Mouse (Mus musculus): Measurements from ENCODE around the gene Scaper. TPM values are rescaled to one million over a fixed set of nuclear protein-coding genes. Genes with fewer than 3 reads are reported as not detected.

The Scaper gene
- total and polyA plus RNA-seq, 2 experiments from 2014 or later: 6.5 to 8.9 TPM

GRCm38 (mm10) chr9:55932482-55932881, 5.4 kb downstream of the Scaper start:
- ATAC-seq (ENCODE audit: insufficient read depth, low read depth): no peak
- no peaks in the 10 kb centered on the region for H3K9me3 ChIP-seq (replicated peaks; ENCODE audit: control insufficient read depth, low read length)
- no peak for DNase-seq (ENCODE audit: low spot score)
- no peak overlapping the region for H3K4me2 ChIP-seq (ENCODE audit: low read depth, low read length)
- no peak overlapping the region for H3K4me3 ChIP-seq (ENCODE audit: low read depth, low read length)
- no peaks in the 10 kb centered on the region for H3K36me3 ChIP-seq (replicated peaks; ENCODE audit: control insufficient read depth, insufficient read depth, low read length)
- H3K27ac ChIP-seq (ENCODE audit: low read depth): no peak overlapping the region
- no peak overlapping the region for H3K9ac ChIP-seq (replicated peaks; ENCODE audit: low read depth, low read length)
- no peak for TF ChIP-seq CTCF (IDR thresholded peaks at IDR 0.05; ENCODE audit: low read depth)
- TF ChIP-seq EP300 (IDR thresholded peaks at IDR 0.05; ENCODE audit: low read depth): no peak
- no peaks in the 10 kb centered on the region for H3K4me1 ChIP-seq (ENCODE audit: control insufficient read depth, insufficient read depth)
- H3K27me3 ChIP-seq (ENCODE audit: control insufficient read depth, insufficient read depth, low read length): no peaks in the 10 kb centered on the region
- 48% methylated on average over 1 of the region's 1 CpGs for WGBS

- peak; percentile 54 for TF ChIP-seq CTCF (IDR thresholded peaks at IDR 0.05; ENCODE audit: low read depth)
- TF ChIP-seq EP300 (IDR thresholded peaks at IDR 0.05; ENCODE audit: low read depth): no peak
- Histone ChIP-seq H3K27ac (ENCODE audit: low read depth) (no peak overlapping the region), H3K9ac (replicated peaks; ENCODE audit: low read depth, low read length) (no peak overlapping the region), H3K9me3 (replicated peaks; ENCODE audit: control insufficient read depth, low read length) (no peaks in the 10 kb centered on the region), H3K36me3 (replicated peaks; ENCODE audit: control insufficient read depth, insufficient read depth, low read length) (no peaks in the 10 kb centered on the region), H3K27me3 (ENCODE audit: control insufficient read depth, insufficient read depth, low read length) (no peaks in the 10 kb centered on the region), H3K4me1 (ENCODE audit: control insufficient read depth, insufficient read depth) (no peaks in the 10 kb centered on the region), H3K4me2 (ENCODE audit: low read depth, low read length) (no peak overlapping the region), H3K4me3 (ENCODE audit: low read depth, low read length) (no peak overlapping the region)
- WGBS: 64% methylated on average over 3 of the region's 3 CpGs
- ATAC-seq (ENCODE audit: insufficient read depth, low read depth) (no peak), DNase-seq (ENCODE audit: low spot score) (peak; percentile 39)
Measured at GRCm38 (mm10) chr9:55918579-55918978, 19.3 kb downstream of the Scaper start.

DNA sequence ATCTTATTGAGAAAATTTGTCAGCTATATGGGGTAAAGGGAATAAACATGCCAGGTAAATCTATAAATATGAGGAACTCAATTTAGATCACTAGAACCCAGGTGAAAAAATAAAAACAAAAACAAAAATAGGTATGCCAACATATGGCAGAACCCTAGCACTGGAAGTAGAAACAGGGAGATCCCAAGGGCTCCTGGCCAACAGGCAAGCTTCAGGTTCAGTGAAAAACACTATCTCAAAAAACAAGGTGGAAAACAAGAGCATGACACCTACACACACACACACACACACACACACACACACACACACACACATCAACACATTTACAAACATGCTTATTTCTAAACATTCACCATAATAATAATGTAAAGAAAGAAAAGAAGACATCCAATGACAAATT, 21.2 kb downstream of the Scaper start:
- no peak overlapping the region for H3K4me2 ChIP-seq (ENCODE audit: low read depth, low read length)
- no peaks in the 10 kb centered on the region for H3K4me1 ChIP-seq (ENCODE audit: control insufficient read depth, insufficient read depth)
- no peaks in the 10 kb centered on the region for H3K36me3 ChIP-seq (replicated peaks; ENCODE audit: control insufficient read depth, insufficient read depth, low read length)
- no peak for ATAC-seq (ENCODE audit: insufficient read depth, low read depth)
- no peak for DNase-seq (ENCODE audit: low spot score)
- H3K9me3 ChIP-seq (replicated peaks; ENCODE audit: control insufficient read depth, low read length): no peaks in the 10 kb centered on the region
- no peak for TF ChIP-seq CTCF (IDR thresholded peaks at IDR 0.05; ENCODE audit: low read depth)
- H3K27ac ChIP-seq (ENCODE audit: low read depth): no peak overlapping the region
- no peaks in the 10 kb centered on the region for H3K27me3 ChIP-seq (ENCODE audit: control insufficient read depth, insufficient read depth, low read length)
- H3K4me3 ChIP-seq (ENCODE audit: low read depth, low read length): no peak overlapping the region
- no peak overlapping the region for H3K9ac ChIP-seq (replicated peaks; ENCODE audit: low read depth, low read length)

GRCm38 (mm10) chr9:55911481-55911880, 26.4 kb downstream of the Scaper start:
- Histone ChIP-seq H3K4me3 (ENCODE audit: low read depth, low read length) (no peak overlapping the region), H3K27me3 (ENCODE audit: control insufficient read depth, insufficient read depth, low read length) (no peaks in the 10 kb centered on the region), H3K9me3 (replicated peaks; ENCODE audit: control insufficient read depth, low read length) (no peaks in the 10 kb centered on the region), H3K36me3 (replicated peaks; ENCODE audit: control insufficient read depth, insufficient read depth, low read length) (0 out of 2 replicates have a peak, but pooled peaks cover 7% of the 10 kb centered on the region), H3K27ac (ENCODE audit: low read depth) (no peak overlapping the region), H3K4me2 (ENCODE audit: low read depth, low read length) (no peak overlapping the region), H3K9ac (replicated peaks; ENCODE audit: low read depth, low read length) (no peak overlapping the region), H3K4me1 (ENCODE audit: control insufficient read depth, insufficient read depth) (no peaks in the 10 kb centered on the region)
- no peak for DNase-seq (ENCODE audit: low spot score)
- TF ChIP-seq EP300 (IDR thresholded peaks at IDR 0.05; ENCODE audit: low read depth): no peak
- 96% methylated on average over 2 of the region's 2 CpGs for WGBS
- no peak for ATAC-seq (ENCODE audit: insufficient read depth, low read depth)

- no peaks in the 10 kb centered on the region for H3K4me1 ChIP-seq (ENCODE audit: control insufficient read depth, insufficient read depth)
- ATAC-seq (ENCODE audit: insufficient read depth, low read depth) (no peak), DNase-seq (ENCODE audit: low spot score) (no peak)
- H3K27ac ChIP-seq (ENCODE audit: low read depth): no peak overlapping the region
- no peak overlapping the region for H3K4me2 ChIP-seq (ENCODE audit: low read depth, low read length)
- H3K27me3 ChIP-seq (ENCODE audit: control insufficient read depth, insufficient read depth, low read length): no peaks in the 10 kb centered on the region
- 85% methylated on average over 2 of the region's 2 CpGs for WGBS
- H3K9ac ChIP-seq (replicated peaks; ENCODE audit: low read depth, low read length): no peak overlapping the region
- H3K4me3 ChIP-seq (ENCODE audit: low read depth, low read length): no peak overlapping the region
- H3K36me3 ChIP-seq (replicated peaks; ENCODE audit: control insufficient read depth, insufficient read depth, low read length): no peaks in the 10 kb centered on the region
- H3K9me3 ChIP-seq (replicated peaks; ENCODE audit: control insufficient read depth, low read length): no peaks in the 10 kb centered on the region
- no peak for TF ChIP-seq CTCF (IDR thresholded peaks at IDR 0.05; ENCODE audit: low read depth)
- no peak for TF ChIP-seq EP300 (IDR thresholded peaks at IDR 0.05; ENCODE audit: low read depth)
Measured at GRCm38 (mm10) chr9:55902964-55903363, 35.0 kb downstream of the Scaper start.

DNA sequence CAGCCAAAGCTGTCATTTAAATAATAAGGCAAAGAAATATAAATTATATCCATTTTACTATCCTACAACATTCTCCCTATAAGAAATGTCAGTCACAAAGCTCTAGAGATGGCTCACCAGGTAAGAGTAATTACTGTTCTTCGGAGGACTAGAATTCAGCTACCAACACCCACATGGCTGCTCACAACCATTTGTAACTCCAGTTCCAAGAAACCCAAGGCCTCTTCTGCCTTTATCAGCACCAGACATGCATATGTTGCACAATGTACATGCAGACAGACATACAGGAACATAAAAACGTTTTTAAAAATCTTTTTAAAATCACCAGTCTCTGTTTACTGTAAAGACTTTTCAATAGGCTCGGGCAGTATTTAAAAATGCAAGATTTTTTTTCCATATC, 36.3 kb downstream of the Scaper start:
- H3K9ac ChIP-seq (replicated peaks; ENCODE audit: low read depth, low read length): no peak overlapping the region
- no peaks in the 10 kb centered on the region for H3K9me3 ChIP-seq (replicated peaks; ENCODE audit: control insufficient read depth, low read length)
- TF ChIP-seq EP300 (IDR thresholded peaks at IDR 0.05; ENCODE audit: low read depth): no peak
- no peak overlapping the region for H3K4me3 ChIP-seq (ENCODE audit: low read depth, low read length)
- H3K4me1 ChIP-seq (ENCODE audit: control insufficient read depth, insufficient read depth): no peaks in the 10 kb centered on the region
- DNase-seq (ENCODE audit: low spot score) (no peak), ATAC-seq (ENCODE audit: insufficient read depth, low read depth) (no peak)
- no peak overlapping the region for H3K4me2 ChIP-seq (ENCODE audit: low read depth, low read length)
- WGBS: 69% methylated on average over 3 of the region's 3 CpGs
- no peak overlapping the region for H3K27ac ChIP-seq (ENCODE audit: low read depth)
- no peaks in the 10 kb centered on the region for H3K27me3 ChIP-seq (ENCODE audit: control insufficient read depth, insufficient read depth, low read length)
- H3K36me3 ChIP-seq (replicated peaks; ENCODE audit: control insufficient read depth, insufficient read depth, low read length): no peaks in the 10 kb centered on the region
